Mouse (Mus musculus): ENCODE measurements around the gene Mcpt8.

GRCm38 (mm10) chr14:56085167-56085566 is at the start of gene Mcpt8:
- TF ChIP-seq CTCF (IDR thresholded peaks at IDR 0.05; ENCODE audit: extremely low read depth, insufficient read length, insufficient replicate concordance, low read depth, low read length) = no peak
- no peak for TF ChIP-seq POLR2A (IDR thresholded peaks at IDR 0.05; ENCODE audit: low read depth, low read length)
